Mouse (Mus musculus) CH12.LX (cell line): ENCODE data around the gene Ctla4. TPM values are rescaled to one million over a fixed set of nuclear protein-coding genes. Genes with fewer than 3 reads are reported as not detected.
A peak's percentile ranks its signal among the peaks of the same experiment; 100 is the strongest.

Source experiments
- DNase-seq: peaks from one replicate; pipeline ENCODE4 v3.0.0-alpha.2; 2013; ENCODE audit errors: extremely low read depth
- H3K27ac ChIP-seq: 2 replicates; pipeline ENCODE4 v1.5.1; 2012; ENCODE audit warnings: low read depth, mild to moderate bottlenecking, control low read depth, moderate library complexity; ENCODE audit not compliant: insufficient read depth
- H3K27me3 ChIP-seq: replicated peaks from 2 replicates; pipeline ENCODE3; 2012; ENCODE audit warnings: inconsistent platforms
- H3K36me3 ChIP-seq, 2 experiments: replicated peaks in 1 of 2; 2 replicates each; pipeline versions ENCODE3 to v1.6.1; 2012; ENCODE audit warnings: inconsistent platforms in 1 of 2, low read length in 1 of 2, mild to moderate bottlenecking in 1 of 2, mixed read lengths in 1 of 2, moderate library complexity in 1 of 2; ENCODE audit not compliant: control insufficient read depth in 1 of 2, insufficient read depth in 1 of 2
- H3K4me1 ChIP-seq, 2 experiments: 2 replicates each; pipeline ENCODE4 v1.6.1; 2012; ENCODE audit warnings: inconsistent platforms in 1 of 2, moderate library complexity in 1 of 2; ENCODE audit not compliant: insufficient read depth in 2 of 2, control insufficient read depth in 1 of 2
- H3K4me2 ChIP-seq: 2 replicates; pipeline ENCODE4 v1.6.1; 2012; ENCODE audit warnings: low read depth, mild to moderate bottlenecking, control low read depth; ENCODE audit not compliant: poor library complexity, insufficient read depth, severe bottlenecking
- H3K4me3 ChIP-seq, 3 experiments: fragments of 150-350 bp in 1 of 3; sonication (generic) in 1 of 3; replicated peaks in 1 of 3; 2 replicates each; pipeline versions ENCODE3 to v1.5.1; 2011 to 2012; ENCODE audit warnings: low read depth in 2 of 3, low read length in 2 of 3, mild to moderate bottlenecking in 2 of 3, moderate library complexity in 2 of 3, control low read depth in 1 of 3, improper control_type of control experiment in 1 of 3, inconsistent platforms in 1 of 3, mixed read lengths in 1 of 3; ENCODE audit not compliant: poor library complexity in 1 of 3
- H3K79me2 ChIP-seq: replicated peaks from 2 replicates; pipeline ENCODE4 v1.6.1; 2012; ENCODE audit warnings: mild to moderate bottlenecking, moderate library complexity; ENCODE audit not compliant: control insufficient read depth, poor library complexity, insufficient read depth, severe bottlenecking; ENCODE audit errors: extremely low read depth
- H3K9ac ChIP-seq: 2 replicates; pipeline ENCODE4 v1.6.1; 2012; ENCODE audit warnings: low read depth, mild to moderate bottlenecking, control low read depth, moderate library complexity; ENCODE audit not compliant: insufficient read depth
- H3K9me3 ChIP-seq: replicated peaks from 2 replicates; pipeline ENCODE3; 2012; ENCODE audit warnings: low read length, inconsistent platforms, mixed read lengths
- BHLHE40 ChIP-seq: IDR thresholded peaks from 2 replicates; pipeline ENCODE4 v1.6.1; 2011; ENCODE audit warnings: mild to moderate bottlenecking, low read depth, low read length, improper control_type of control experiment
- CHD1 ChIP-seq: IDR thresholded peaks from 2 replicates; pipeline ENCODE4 v1.6.1; 2012; ENCODE audit warnings: low read depth, low read length, improper control_type of control experiment, inconsistent platforms
- CHD2 ChIP-seq: IDR thresholded peaks from 2 replicates; pipeline ENCODE4 v1.6.1; 2011; ENCODE audit warnings: low read length, improper control_type of control experiment
- CTCF ChIP-seq, 2 experiments: IDR thresholded peaks in 1 of 2; conservative IDR thresholded peaks in 1 of 2; 2 replicates each; pipeline ENCODE4 v1.5.1; 2011 to 2012; ENCODE audit warnings: low read depth in 2 of 2, low read length in 2 of 2, improper control_type of control experiment in 1 of 2, inconsistent platforms in 1 of 2, mild to moderate bottlenecking in 1 of 2, moderate library complexity in 1 of 2
- E2F4 ChIP-seq: IDR thresholded peaks from 2 replicates; pipeline ENCODE4 v1.6.1; 2011; ENCODE audit warnings: low read depth, low read length, improper control_type of control experiment; ENCODE audit not compliant: insufficient replicate concordance
- ELF1 ChIP-seq: IDR thresholded peaks from 2 replicates; pipeline ENCODE4 v1.6.1; 2014; ENCODE audit warnings: low read depth, mild to moderate bottlenecking, inconsistent platforms, low read length, improper control_type of control experiment
- EP300 ChIP-seq: IDR thresholded peaks from 2 replicates; pipeline ENCODE4 v1.6.1; 2011; ENCODE audit warnings: low read length, improper control_type of control experiment
- ETS1 ChIP-seq: conservative IDR thresholded peaks from 2 replicates; pipeline ENCODE4 v1.6.1; 2012; ENCODE audit warnings: low read depth, mild to moderate bottlenecking, inconsistent platforms, low read length, improper control_type of control experiment, moderate library complexity
- HCFC1 ChIP-seq: IDR thresholded peaks from 2 replicates; pipeline ENCODE4 v1.6.1; 2012; ENCODE audit warnings: low read depth, mild to moderate bottlenecking, inconsistent platforms, low read length, improper control_type of control experiment
- IRF4 ChIP-seq: IDR thresholded peaks from 2 replicates; pipeline ENCODE4 v1.6.1; 2014; ENCODE audit warnings: low read depth, mild to moderate bottlenecking, inconsistent platforms, low read length, improper control_type of control experiment
- JUN ChIP-seq: IDR thresholded peaks from 2 replicates; pipeline ENCODE4 v1.6.1; 2011; ENCODE audit warnings: low read depth, mild to moderate bottlenecking, low read length, improper control_type of control experiment, moderate library complexity; ENCODE audit not compliant: insufficient read depth
- JUND ChIP-seq: conservative IDR thresholded peaks from 2 replicates; pipeline ENCODE4 v1.6.1; 2011; ENCODE audit warnings: low read depth, low read length, improper control_type of control experiment
- KAT2A ChIP-seq: IDR thresholded peaks from 2 replicates; pipeline ENCODE4 v1.6.1; 2012; ENCODE audit warnings: low read length, improper control_type of control experiment, inconsistent platforms; ENCODE audit not compliant: insufficient replicate concordance
- MAFK ChIP-seq: IDR thresholded peaks from 2 replicates; pipeline ENCODE4 v1.6.1; 2011; ENCODE audit warnings: low read length, improper control_type of control experiment; ENCODE audit not compliant: insufficient replicate concordance
- MAX ChIP-seq: IDR thresholded peaks from 2 replicates; pipeline ENCODE4 v1.6.1; 2011; ENCODE audit warnings: low read length, improper control_type of control experiment
- MAZ ChIP-seq: IDR thresholded peaks from 2 replicates; pipeline ENCODE4 v1.6.1; 2012; ENCODE audit warnings: low read depth, mild to moderate bottlenecking, inconsistent platforms, low read length, improper control_type of control experiment, moderate library complexity
- MEF2A ChIP-seq: IDR thresholded peaks from 2 replicates; pipeline ENCODE4 v1.6.1; 2014; ENCODE audit warnings: low read depth, mild to moderate bottlenecking, inconsistent platforms, low read length, improper control_type of control experiment, borderline replicate concordance
- MXI1 ChIP-seq: IDR thresholded peaks from 2 replicates; pipeline ENCODE4 v1.6.1; 2011; ENCODE audit warnings: mild to moderate bottlenecking, low read depth, low read length, improper control_type of control experiment
- MYC ChIP-seq: IDR thresholded peaks from 2 replicates; pipeline ENCODE4 v1.6.1; 2011; ENCODE audit warnings: low read depth, mild to moderate bottlenecking, improper control_type of control experiment, low read length
- NELFE ChIP-seq: IDR thresholded peaks from 2 replicates; pipeline ENCODE4 v1.6.1; 2011; ENCODE audit warnings: low read depth, low read length, improper control_type of control experiment
- NRF1 ChIP-seq: IDR thresholded peaks from 2 replicates; pipeline ENCODE4 v1.6.1; 2014; ENCODE audit warnings: low read depth, mild to moderate bottlenecking, inconsistent platforms, low read length, improper control_type of control experiment, moderate library complexity
- PAX5 ChIP-seq: IDR thresholded peaks from 2 replicates; pipeline ENCODE4 v1.6.1; 2012; ENCODE audit warnings: low read length, inconsistent platforms, mixed read lengths
- POLR2A ChIP-seq: IDR thresholded peaks from 2 replicates; pipeline ENCODE4 v1.6.1; 2011; ENCODE audit warnings: low read depth, mild to moderate bottlenecking, improper control_type of control experiment, low read length
- POLR2AphosphoS2 ChIP-seq: IDR thresholded peaks from 2 replicates; pipeline ENCODE4 v1.6.1; 2011; ENCODE audit warnings: low read depth, low read length, improper control_type of control experiment
- RCOR1 ChIP-seq: conservative IDR thresholded peaks from 2 replicates; pipeline ENCODE4 v1.6.1; 2012; ENCODE audit warnings: low read depth, mild to moderate bottlenecking, inconsistent platforms, low read length, improper control_type of control experiment
- SIN3A ChIP-seq: IDR thresholded peaks from 2 replicates; pipeline ENCODE4 v1.6.1; 2012; ENCODE audit warnings: low read length, improper control_type of control experiment, inconsistent platforms
- SMC3 ChIP-seq: IDR thresholded peaks from 2 replicates; pipeline ENCODE4 v1.6.1; 2011; ENCODE audit warnings: low read depth, low read length, improper control_type of control experiment
- TBP ChIP-seq: conservative IDR thresholded peaks from 2 replicates; pipeline ENCODE4 v1.6.1; 2011; ENCODE audit warnings: low read depth, low read length, improper control_type of control experiment
- TCF12 ChIP-seq: IDR thresholded peaks from 2 replicates; pipeline ENCODE4 v1.6.1; 2014; ENCODE audit warnings: low read depth, mild to moderate bottlenecking, inconsistent platforms, low read length, improper control_type of control experiment
- UBTF ChIP-seq: IDR thresholded peaks from 2 replicates; pipeline ENCODE4 v1.6.1; 2012; ENCODE audit warnings: low read depth, mild to moderate bottlenecking, inconsistent platforms, low read length, improper control_type of control experiment, moderate library complexity
- USF1 ChIP-seq: IDR thresholded peaks from 2 replicates; pipeline ENCODE4 v1.6.1; 2014; ENCODE audit warnings: low read depth, mild to moderate bottlenecking, inconsistent platforms, low read length, improper control_type of control experiment
- USF2 ChIP-seq: conservative IDR thresholded peaks from 2 replicates; pipeline ENCODE4 v1.6.1; 2011; ENCODE audit warnings: low read depth, low read length, improper control_type of control experiment
- ZC3H11A ChIP-seq: IDR thresholded peaks from 2 replicates; pipeline ENCODE4 v1.6.1; 2012; ENCODE audit warnings: low read depth, mild to moderate bottlenecking, inconsistent platforms, low read length, improper control_type of control experiment
- ZMIZ1 ChIP-seq: IDR thresholded peaks from 2 replicates; pipeline ENCODE4 v1.6.1; 2012; ENCODE audit warnings: low read depth, mild to moderate bottlenecking, inconsistent platforms, low read length, improper control_type of control experiment
- ZNF384 ChIP-seq: IDR thresholded peaks from 2 replicates; pipeline ENCODE4 v1.6.1; 2012; ENCODE audit warnings: low read depth, low read length, improper control_type of control experiment, inconsistent platforms
- dilution Hi-C: fragments of 300-500 bp; cut with MboI; formaldehyde crosslinking; loops from 2 replicates; pipeline ENCODE4 v1.14.3; 2020; ENCODE audit warnings: low sequenced_read_pairs; ENCODE audit not compliant: extremely low pct_unique_long_range_greater_than_20kb, extremely low pct_ligation_motif_present
- in situ Hi-C: fragments of 300-500 bp; cut with MboI; formaldehyde crosslinking; loops from 3 replicates; pipeline ENCODE4 v1.14.3; 2019; ENCODE audit warnings: low sequenced_read_pairs, low pct_ligation_motif_present, low pct_unique_long_range_greater_than_20kb, mixed read lengths
- polyA plus RNA-seq: library from polyadenylated mRNA; unstranded; fragments of >175 nt; gene quantifications from 2 replicates; pipeline ENCODE4 v1.2.1, GENCODE M21; 2012; ENCODE audit warnings: low read depth; ENCODE audit not compliant: insufficient read length
- total RNA-seq, 2 experiments: library from RNA; depleted of rRNA; stranded (reverse); fragments of 300-350 nt in 1 of 2; fragments of >200 nt in 1 of 2; gene quantifications; 2 replicates each; pipeline ENCODE4 v1.2.3; 2012 to 2014

Ctla4 gene
- total and polyA plus RNA-seq, 3 experiments: 11.6 to 54.7 (median 53.7) TPM

- peak; percentile 85 for TF ChIP-seq MYC
- peak; percentile 81 for TF ChIP-seq TBP
- TF ChIP-seq MAFK: peak; percentile 79; the same call in 1 of the 2 replicates
- TF ChIP-seq ETS1: peak; percentile 91
- TF ChIP-seq POLR2AphosphoS2: peak; percentile 64; the same call in 1 of the 2 replicates
- peak; percentile 98 for TF ChIP-seq MEF2A
- peak; percentile 70; the same call in 1 of the 2 replicates for TF ChIP-seq TCF12
- no peak for TF ChIP-seq HCFC1
- no peak for TF ChIP-seq USF2
- TF ChIP-seq MXI1: peak; percentile 44; the same call in 1 of the 2 replicates
- TF ChIP-seq IRF4: peak; percentile 74; the same call in 1 of the 2 replicates
- TF ChIP-seq POLR2A: no peak; the same call in 1 of the 2 replicates
- peak; percentile 94 for TF ChIP-seq SIN3A
- TF ChIP-seq SMC3: peak; percentile 16; the same call in 1 of the 2 replicates
- TF ChIP-seq ZNF384: no peak
- no peak for TF ChIP-seq UBTF
- TF ChIP-seq ELF1: peak; percentile 43; the same call in 1 of the 2 replicates
- TF ChIP-seq E2F4: no peak
- no peak for TF ChIP-seq PAX5
- TF ChIP-seq ZMIZ1: 0 out of 2 replicates have a peak, but pooled peaks have one; percentile 27
- no peak for TF ChIP-seq MAZ
- TF ChIP-seq BHLHE40: peak; percentile 81
- TF ChIP-seq JUND: 0 out of 2 replicates have a peak, but pooled peaks have one; percentile 69
- peak; percentile 89 for TF ChIP-seq RCOR1
- TF ChIP-seq CHD1: no peak
- TF ChIP-seq NELFE: no peak
- peak; percentile 78 for TF ChIP-seq MAX
- peak; percentile 85 for TF ChIP-seq JUN
- peak; percentile 85 for TF ChIP-seq EP300
- TF ChIP-seq NRF1: no peak
- TF ChIP-seq KAT2A: no peak
- peak; percentile 68 for TF ChIP-seq CHD2
- TF ChIP-seq CTCF (conservative IDR thresholded peaks at IDR 0.05 in 1 of 2, IDR thresholded peaks at IDR 0.05 in 1 of 2; ENCODE audit: low read depth in 2 of 2, low read length in 2 of 2): no peak
- TF ChIP-seq USF1: no peak
- no peak for TF ChIP-seq ZC3H11A
- Histone ChIP-seq H3K36me3 (peaks cover 0 to 5% of the 10 kb centered on the region in 2 experiments), H3K9me3 (peaks cover 10% of the 10 kb centered on the region), H3K79me2 (no peaks in the 10 kb centered on the region), H3K4me1 (peaks cover 32 to 65% of the 10 kb centered on the region in 2 experiments), H3K4me2 (peak overlapping the region; percentile 81), H3K27me3 (no peaks in the 10 kb centered on the region), H3K27ac (peak overlapping the region; percentile 99), H3K4me3 (peak overlapping the region; percentile 23 to 32 (median 26)), H3K9ac (peak overlapping the region; percentile 54)
- dilution Hi-C loops: no loop called here
- DNase-seq: peak; percentile 92
- in situ Hi-C loops: loop anchor here (5.0 kb wide), 1 partner anchor 36 kb away; no protein-coding TSS in a partner anchor
These were observed 16.3 kb downstream of the Ctla4 start for GRCm38 (mm10) chr1:60903126-60903525.
